Mouse (Mus musculus): Measurements from ENCODE around the gene Msh3.

Msh3 gene

GRCm38 (mm10) chr13:92330621-92331020, 24.2 kb downstream of the Msh3 start:
- DNase-seq (ENCODE audit: low spot score in 2 of 2): no peak

DNA sequence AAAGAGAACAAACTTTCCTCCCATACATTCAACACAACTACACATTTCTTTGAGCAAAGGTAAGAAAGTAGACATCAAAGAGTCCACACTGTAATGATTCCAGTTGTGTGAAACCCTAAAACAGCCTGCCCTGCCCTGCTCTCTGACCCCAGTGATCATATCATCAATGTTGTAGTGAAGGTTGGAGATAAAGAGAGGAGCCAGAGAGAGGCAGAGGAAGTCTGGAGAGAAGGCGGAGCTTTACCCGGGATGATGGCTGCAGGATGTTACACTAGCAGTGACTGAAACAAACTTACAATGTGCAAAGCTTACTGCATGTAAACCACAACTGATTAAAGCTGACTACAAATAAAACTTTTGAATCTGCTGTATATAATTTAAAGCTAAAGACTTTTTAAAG, 26.8 kb downstream of the Msh3 start:
- DNase-seq (ENCODE audit: low spot score in 2 of 2): no peak

DNA sequence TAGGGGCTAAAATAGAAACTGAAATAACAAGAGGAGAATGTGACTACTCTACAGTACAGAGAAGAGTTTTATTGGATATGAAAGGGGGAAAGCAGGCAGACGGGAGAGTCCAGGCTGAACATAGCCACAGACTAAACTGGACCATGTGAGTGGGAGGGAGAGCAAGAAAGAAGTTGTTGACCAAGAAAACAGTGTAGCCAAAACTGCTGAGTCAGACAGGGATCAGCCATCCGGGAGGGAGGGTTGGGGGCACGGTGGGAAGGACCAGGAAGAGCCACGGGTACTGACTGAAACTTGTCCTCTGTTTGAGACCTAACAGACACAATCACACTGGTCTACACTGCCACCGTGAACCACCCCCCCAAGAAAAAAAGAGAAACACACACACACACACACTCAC, 28.8 kb downstream of the Msh3 start:
- no peak for DNase-seq (ENCODE audit: low spot score in 2 of 2)

DNA sequence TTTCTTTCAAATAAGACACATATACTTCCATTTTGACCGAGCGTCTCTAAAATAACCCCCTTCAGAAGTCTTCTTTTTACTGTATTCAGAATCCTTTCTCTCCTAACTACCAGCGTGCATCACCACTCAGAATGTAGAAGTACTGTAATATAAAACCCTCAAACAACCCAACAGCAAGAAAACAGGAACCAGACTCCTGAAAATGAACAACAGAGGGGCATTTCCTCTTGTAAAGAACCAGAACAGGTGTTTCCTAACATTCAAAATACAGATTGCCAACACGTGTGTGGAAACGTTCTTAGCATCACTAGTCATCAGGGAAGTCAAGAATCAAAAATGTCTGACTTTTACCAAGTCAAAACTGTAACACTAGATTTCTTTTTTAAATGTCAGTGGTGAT, 34.0 kb downstream of the Msh3 start:
- no peak for DNase-seq (ENCODE audit: low spot score in 2 of 2)

DNA sequence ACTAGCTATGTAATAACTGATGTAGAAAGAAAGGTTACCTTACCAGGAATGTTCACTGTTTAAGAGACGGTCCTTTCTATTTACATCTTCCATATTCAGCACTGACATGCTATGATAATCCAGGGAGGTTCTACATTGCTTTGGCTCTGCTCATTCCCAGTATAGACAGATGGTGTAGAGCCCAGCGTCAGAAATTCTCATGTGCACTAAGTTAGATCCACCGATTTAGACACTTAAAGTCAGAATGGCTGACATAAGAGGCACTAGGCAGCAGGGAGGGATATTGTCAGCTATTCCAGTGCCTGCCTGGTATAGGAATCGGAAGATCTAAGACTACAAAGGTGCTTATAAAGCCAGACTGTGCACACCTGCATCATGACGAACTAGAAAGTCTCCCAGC, 40.2 kb downstream of the Msh3 start:
- DNase-seq (ENCODE audit: low spot score in 2 of 2): no peak

- DNase-seq (ENCODE audit: low spot score in 2 of 2): no peak
Measured at GRCm38 (mm10) chr13:92305680-92306079, 49.1 kb downstream of the Msh3 start, which contains the start of gene Gm20379. TSS of gene Gm20379 (plus strand) at chr13:92305980.

DNA sequence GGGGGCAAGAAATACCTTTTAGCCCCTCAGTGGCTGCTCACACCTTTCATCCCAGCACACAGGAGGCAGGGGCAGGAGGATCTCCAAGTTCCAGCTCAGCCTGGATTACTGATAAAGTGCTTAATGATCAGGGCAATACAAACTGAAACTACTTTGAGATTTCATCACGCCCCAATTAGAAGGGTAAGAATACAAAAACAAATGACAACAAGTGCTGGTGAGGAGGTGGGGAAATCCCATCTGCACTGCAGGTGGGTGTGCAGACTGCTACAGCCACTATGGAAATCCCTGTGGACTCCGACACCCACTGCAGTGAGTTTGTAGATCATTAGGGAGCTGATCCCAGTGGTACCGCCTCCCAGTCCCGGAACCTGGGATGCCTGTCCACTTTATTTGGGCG, 50.5 kb downstream of the Msh3 start:
- DNase-seq (ENCODE audit: low spot score in 2 of 2): no peak

DNA sequence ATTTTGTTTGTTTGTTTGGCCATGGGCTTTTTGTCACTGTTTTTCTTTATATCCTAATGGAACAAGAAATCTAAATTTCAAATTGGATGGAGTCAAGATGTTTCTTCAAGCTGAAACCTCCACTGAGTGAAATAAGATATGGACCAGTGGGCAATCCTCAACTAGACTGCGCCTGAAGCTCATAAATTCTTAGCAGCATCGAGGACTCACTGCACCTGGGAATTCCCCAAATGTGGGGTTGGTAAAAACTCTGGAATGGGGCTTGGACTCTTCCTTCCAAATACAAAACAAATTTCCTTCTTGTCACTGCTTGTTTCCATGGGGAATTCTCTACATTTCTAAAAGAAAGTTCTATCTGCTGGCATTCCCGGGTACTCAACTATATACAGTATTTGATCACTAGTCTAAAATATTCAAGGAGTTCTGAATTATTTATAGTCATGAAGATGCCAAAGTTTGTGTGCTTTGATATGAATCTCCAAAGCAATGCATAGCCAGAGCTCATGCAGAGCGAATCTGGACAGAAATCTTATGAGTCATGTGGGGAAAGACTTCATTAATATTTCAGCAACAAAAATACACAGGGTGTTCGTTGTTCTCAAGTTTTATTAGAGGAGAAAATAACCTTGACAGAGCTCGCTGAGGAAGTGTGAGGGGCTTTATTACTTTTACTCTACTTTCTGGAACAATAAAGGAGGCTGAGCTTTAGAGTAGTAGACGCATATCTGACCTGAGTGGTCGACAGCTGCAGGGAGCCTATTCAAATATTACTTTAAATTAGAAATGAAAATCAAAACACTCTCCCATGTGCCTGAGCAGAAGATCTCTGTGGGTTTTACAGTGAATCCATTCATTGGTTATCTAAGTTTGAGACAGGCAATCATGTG, 51.5 kb downstream of the Msh3 start:
- no peak for DNase-seq (ENCODE audit: low spot score in 2 of 2)

DNA sequence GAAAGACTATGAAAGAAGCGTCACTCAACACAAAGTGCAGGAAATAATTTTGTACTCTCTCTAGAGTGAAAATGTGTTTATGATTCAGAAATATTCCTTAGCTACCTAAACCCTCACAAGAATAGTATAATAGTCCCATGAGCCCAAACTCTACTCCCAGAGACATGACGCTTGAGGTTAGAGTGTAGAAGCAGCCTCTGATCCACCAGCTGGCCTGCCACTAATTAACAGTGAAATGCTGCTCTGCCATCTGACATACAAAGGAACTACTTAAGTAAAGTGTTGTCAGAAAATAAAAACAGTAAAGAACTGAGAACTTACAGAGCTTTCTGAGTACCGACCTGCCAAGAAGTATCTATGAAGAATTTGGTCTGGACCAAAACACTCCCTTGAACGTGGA, 52.3 kb downstream of the Msh3 start:
- DNase-seq (ENCODE audit: low spot score in 2 of 2): no peak

DNA sequence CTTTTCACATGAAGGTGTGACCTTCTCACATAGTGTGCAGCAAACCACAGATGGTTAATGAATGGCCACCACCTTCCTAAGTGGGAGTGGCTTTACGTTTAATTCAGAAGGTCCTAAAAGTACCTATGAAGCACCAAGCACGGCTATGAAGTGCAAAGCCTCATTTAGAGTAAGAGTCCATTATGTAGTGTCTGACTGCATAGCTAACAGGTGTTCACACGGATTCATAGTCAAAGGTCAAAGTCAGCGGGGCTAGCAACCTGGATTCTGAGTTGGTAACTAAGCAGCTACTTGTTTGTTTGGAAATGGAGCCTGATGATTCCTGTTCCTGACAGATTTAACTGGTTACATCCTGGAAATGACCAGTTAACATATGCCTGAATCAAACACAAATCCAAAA, 53.0 kb downstream of the Msh3 start:
- no peak for DNase-seq (ENCODE audit: low spot score in 2 of 2)

DNA sequence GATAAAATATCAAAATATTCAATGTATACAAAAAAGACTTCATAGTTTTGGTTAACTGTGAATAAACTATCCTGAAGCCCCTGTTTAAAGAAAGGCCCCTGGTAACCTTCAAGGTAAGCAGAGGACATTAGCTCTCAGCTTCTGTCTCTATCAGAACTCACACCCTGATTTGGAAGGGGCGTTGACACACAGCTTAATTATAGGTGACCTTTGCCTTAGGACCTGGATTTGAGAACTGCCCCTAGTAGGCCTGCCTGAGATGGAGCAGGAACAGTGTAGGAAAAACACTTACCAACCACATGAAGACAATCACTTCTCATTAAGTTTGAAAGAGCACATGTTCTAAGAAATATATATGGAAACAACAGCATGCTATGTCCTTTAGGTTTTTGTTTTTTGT, 55.3 kb downstream of the Msh3 start:
- no peak for DNase-seq (ENCODE audit: low spot score in 2 of 2)

- no peak for DNase-seq (ENCODE audit: low spot score in 2 of 2)
Measured at GRCm38 (mm10) chr13:92297021-92297420, 57.8 kb downstream of the Msh3 start.

- DNase-seq (ENCODE audit: low spot score in 2 of 2): no peak
Measured at GRCm38 (mm10) chr13:92296490-92296889, 58.3 kb downstream of the Msh3 start.

- DNase-seq (ENCODE audit: low spot score in 2 of 2): no peak
Measured at GRCm38 (mm10) chr13:92293883-92294282, 60.9 kb downstream of the Msh3 start.

GRCm38 (mm10) chr13:92291605-92292004, 63.2 kb downstream of the Msh3 start:
- DNase-seq (ENCODE audit: low spot score in 2 of 2): no peak

DNA sequence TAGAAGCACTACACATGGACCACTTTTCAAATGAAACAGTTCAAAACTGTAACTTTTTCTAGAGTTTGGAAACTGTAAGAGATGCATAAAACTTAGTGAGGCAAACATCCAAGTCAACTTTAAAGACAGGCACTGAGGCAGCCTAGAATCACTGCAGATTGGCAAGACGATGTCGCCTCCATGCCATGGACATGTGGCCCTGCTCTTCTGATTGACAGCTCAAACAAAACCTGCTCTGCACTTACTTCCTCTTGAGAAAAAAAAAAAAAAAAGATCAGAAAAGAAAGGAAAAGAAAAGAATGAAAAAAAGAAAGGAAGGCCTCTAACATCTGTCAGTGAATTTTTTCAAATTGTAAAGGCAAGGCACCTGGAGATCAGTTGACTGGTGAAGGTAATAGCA, 77.8 kb downstream of the Msh3 start:
- no peak for DNase-seq (ENCODE audit: low spot score in 2 of 2)

DNA sequence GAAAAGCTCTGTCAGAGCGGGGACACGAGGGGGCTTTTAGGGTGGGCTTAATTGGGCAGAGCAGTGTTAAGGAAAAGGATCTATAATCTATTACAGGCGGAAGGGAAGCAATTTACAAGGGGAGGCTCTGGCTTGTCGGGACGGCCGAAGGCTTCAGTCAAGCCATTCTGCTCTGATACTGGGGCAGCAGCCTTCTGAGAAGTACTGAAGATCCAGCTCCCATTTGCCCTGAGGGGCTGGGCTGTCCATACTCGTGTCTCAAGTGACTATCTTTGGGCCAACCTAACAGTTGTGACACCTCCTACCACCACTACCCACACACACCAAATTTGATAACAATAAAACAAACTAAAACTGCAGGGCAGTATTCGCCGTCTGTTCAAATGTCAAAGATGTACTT, 79.5 kb downstream of the Msh3 start:
- no peak for DNase-seq (ENCODE audit: low spot score in 2 of 2)

DNA sequence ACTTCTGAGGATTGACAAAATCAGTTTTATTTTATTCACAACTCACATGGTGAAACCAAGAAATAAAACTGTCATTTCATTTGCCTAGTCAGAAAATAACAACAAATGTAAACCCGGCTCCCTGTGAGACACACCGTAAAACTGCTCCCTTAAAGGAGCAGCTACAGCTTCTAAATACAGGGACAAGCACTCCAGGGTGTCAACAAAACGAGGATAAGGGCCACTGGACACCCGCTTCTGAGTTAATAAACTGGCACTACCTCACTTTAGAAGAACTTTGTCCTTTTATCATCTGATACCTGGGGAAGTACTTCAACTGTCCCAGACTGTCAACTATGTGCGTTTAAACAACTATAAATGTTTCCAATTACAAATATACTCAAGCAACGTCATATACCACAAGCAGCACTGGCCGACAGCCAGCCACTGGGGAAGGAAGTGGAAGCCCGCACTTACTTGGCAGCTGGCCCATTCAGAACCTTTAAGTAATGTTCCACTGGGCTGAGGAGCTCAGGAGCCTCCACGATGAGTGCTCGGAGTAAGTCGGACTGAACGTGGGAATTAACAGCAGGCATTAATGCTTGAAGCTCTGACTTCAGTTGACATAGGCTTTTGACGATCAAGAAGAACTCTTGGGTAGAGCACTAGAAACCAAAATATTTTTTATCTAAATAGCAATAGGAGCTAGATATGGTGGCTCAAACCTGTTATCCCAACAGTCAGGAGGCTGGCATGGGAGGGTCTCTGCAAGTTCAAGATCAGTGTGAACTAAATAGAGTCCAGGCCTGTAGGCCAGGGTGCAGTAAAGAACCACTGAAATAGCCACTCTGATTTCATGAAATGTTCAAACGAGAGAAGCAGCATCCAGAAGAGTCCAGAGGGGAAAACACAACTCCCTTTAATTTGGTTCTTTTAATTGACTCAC, 80.3 kb downstream of the Msh3 start:
- DNase-seq (ENCODE audit: low spot score in 2 of 2): peak in 1 of 2 experiments; percentile 12

- DNase-seq (ENCODE audit: low spot score in 2 of 2): no peak
Measured at GRCm38 (mm10) chr13:92267076-92267475, 87.7 kb downstream of the Msh3 start.

DNA sequence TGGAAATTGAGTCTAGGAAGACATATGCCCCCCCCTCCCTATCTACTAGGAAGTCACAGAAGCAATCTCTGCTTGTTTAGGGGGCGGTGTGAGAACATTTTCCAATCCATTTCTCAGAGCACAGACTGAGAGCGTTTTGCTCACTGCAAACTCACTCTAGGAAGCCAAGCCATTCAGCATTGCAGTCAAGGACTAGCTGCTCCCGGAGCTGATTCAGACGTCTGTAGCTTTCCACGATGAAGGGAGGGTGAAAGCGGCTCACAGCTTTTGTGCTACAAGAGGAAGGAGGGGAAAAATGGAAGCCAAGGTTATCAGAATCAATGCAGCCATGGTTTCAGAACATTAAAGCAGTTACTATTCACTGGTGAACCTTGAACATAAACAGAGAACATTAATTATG, 91.2 kb downstream of the Msh3 start:
- DNase-seq (ENCODE audit: low spot score in 2 of 2): no peak

DNA sequence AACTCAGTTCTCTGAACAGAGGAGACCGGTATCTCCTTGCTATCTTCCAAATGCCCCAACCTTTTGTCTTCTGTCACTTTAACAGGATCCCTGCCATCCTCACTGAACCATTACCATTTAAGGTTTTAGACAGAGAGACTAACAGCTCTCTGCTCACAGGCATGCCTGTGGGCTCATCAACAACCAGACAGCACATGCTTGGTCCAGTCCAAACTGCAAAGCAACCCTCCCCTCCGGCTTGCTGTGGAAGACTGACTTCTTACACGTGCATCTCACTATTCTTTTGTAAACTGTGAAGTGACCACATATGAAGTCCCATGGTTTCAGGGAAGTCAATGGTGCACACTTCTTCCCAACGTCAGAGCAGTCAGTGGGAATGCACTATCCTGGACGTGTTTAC, 93.5 kb downstream of the Msh3 start:
- DNase-seq (ENCODE audit: low spot score in 2 of 2): no peak

DNA sequence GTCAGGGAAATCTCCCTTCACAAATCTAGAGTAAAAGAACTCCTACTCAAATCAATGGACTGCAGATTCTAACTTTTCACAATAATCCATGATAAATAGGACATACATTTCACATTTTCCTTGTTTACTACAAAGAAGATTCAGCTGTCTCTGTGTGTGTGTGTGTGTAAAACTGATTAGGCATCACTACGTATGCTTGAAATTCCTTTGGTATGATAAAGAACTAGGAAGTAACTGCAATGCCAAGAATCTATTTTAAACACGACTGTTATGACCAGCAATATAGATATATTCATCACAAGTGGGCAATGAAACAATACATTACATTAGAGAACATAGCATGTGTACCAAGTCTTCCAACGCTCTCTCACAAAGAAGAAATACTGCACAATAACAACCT, 99.3 kb downstream of the Msh3 start:
- DNase-seq (ENCODE audit: low spot score in 2 of 2): no peak

DNA sequence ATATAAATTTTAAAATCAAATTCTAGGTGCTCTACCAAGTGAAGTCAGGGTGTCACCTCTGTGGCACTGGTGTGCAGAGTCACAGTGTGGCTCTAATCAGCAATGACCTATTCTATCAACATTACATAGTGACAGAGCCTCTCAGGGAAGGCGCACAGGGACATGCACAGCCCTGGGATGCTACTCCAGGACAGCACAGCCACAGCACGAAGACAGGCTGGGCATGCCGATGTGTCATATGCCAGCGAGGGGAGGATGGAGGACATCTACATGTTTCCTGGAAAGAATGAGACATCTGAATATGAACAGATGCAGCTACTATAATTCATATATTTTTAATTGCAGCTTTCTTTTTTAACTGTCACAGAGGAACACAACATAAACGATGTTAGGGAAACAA, 101.0 kb downstream of the Msh3 start:
- no peak for DNase-seq (ENCODE audit: low spot score in 2 of 2)
